Mouse (Mus musculus): ENCODE measurements around the gene Hhat.

Gene Hhat

GRCm38 (mm10) chr1:192555516-192555915 is 215.5 kb downstream of the Hhat start:
- DNase-seq (ENCODE audit: low spot score), result no peak

GRCm38 (mm10) chr1:192550561-192550960 is 220.5 kb downstream of the Hhat start:
- no peak for DNase-seq (ENCODE audit: low spot score)

GRCm38 (mm10) chr1:192546843-192547242 is 224.2 kb downstream of the Hhat start:
- DNase-seq (ENCODE audit: low spot score), result no peak

GRCm38 (mm10) chr1:192544901-192545300 is 226.1 kb downstream of the Hhat start:
- DNase-seq (ENCODE audit: low spot score), result no peak

- no peak for DNase-seq (ENCODE audit: low spot score)
Observed at GRCm38 (mm10) chr1:192544091-192544490, 226.9 kb downstream of the Hhat start.

GRCm38 (mm10) chr1:192543686-192544085 is 227.3 kb downstream of the Hhat start:
- no peak for DNase-seq (ENCODE audit: low spot score)

- no peak for DNase-seq (ENCODE audit: low spot score)
Observed at GRCm38 (mm10) chr1:192542093-192542492, 228.9 kb downstream of the Hhat start.

GRCm38 (mm10) chr1:192537169-192537568 is 233.9 kb downstream of the Hhat start:
- DNase-seq (ENCODE audit: low spot score), result no peak

- no peak for DNase-seq (ENCODE audit: low spot score)
Observed at GRCm38 (mm10) chr1:192536440-192536839, 234.6 kb downstream of the Hhat start.

GRCm38 (mm10) chr1:192533016-192533415 is 238.0 kb downstream of the Hhat start:
- DNase-seq (ENCODE audit: low spot score), result no peak

- no peak for DNase-seq (ENCODE audit: low spot score)
Observed at GRCm38 (mm10) chr1:192532212-192532611, 238.8 kb downstream of the Hhat start.

GRCm38 (mm10) chr1:192531490-192532146 is 239.4 kb downstream of the Hhat start:
- no peak for DNase-seq (ENCODE audit: low spot score)

GRCm38 (mm10) chr1:192525711-192526350 is 245.2 kb downstream of the Hhat start:
- no peak for DNase-seq (ENCODE audit: low spot score)

GRCm38 (mm10) chr1:192522376-192523178 is 248.4 kb downstream of the Hhat start:
- DNase-seq (ENCODE audit: low spot score), result no peak

GRCm38 (mm10) chr1:192520836-192521435 is 250.1 kb downstream of the Hhat start:
- no peak for DNase-seq (ENCODE audit: low spot score)

- no peak for DNase-seq (ENCODE audit: low spot score)
Observed at GRCm38 (mm10) chr1:192519713-192520112, 251.3 kb downstream of the Hhat start.

- no peak for DNase-seq (ENCODE audit: low spot score)
Observed at GRCm38 (mm10) chr1:192515373-192515772, 255.7 kb downstream of the Hhat start.

- DNase-seq (ENCODE audit: low spot score), result no peak
Observed at GRCm38 (mm10) chr1:192512821-192513220, 258.2 kb downstream of the Hhat start.

GRCm38 (mm10) chr1:192503651-192504050 is 267.4 kb downstream of the Hhat start:
- DNase-seq (ENCODE audit: low spot score), result no peak

GRCm38 (mm10) chr1:192502835-192503234 is 268.2 kb downstream of the Hhat start:
- DNase-seq (ENCODE audit: low spot score), result no peak

GRCm38 (mm10) chr1:192502016-192502415 is 269.0 kb downstream of the Hhat start:
- no peak for DNase-seq (ENCODE audit: low spot score)

GRCm38 (mm10) chr1:192497505-192497904 is 273.5 kb downstream of the Hhat start:
- DNase-seq (ENCODE audit: low spot score), result no peak

Measured in urinary bladder, postnatal 25 days (tissue).